Mouse (Mus musculus): ENCODE measurements around the gene Fam24b. TPM values are rescaled to one million over a fixed set of nuclear protein-coding genes. Genes with fewer than 3 reads are reported as not detected.
A peak's percentile ranks its signal among the peaks of the same experiment; 100 is the strongest.

The Fam24b gene
- not detected in 2 replicates for polyA plus RNA-seq (2015; fragmentation: Nextera tagmentation; extraction: Ambion mirVana)

GRCm38 (mm10) chr7:131329416-131329815, at the start of gene Fam24b:
TSS of gene Fam24b (minus strand) at chr7:131329516.
- H3K27me3 ChIP-seq (replicated peaks; ENCODE audit: control insufficient read depth, insufficient read depth, low read length): no peaks in the 10 kb centered on the region
- no peak within 1 kb of the TSS for H3K4me2 ChIP-seq (ENCODE audit: low read length)
- H3K4me1 ChIP-seq (replicated peaks; ENCODE audit: control insufficient read depth, insufficient read depth, low read length): no peaks in the 10 kb centered on the region
- H3K27ac ChIP-seq (ENCODE audit: low read length): no peak within 1 kb of the TSS
- H3K9me3 ChIP-seq (ENCODE audit: control insufficient read depth, low read length): no peaks in the 10 kb centered on the region
- no peak within 1 kb of the TSS for H3K9ac ChIP-seq (replicated peaks; ENCODE audit: low read depth, low read length)
- no peak within 1 kb of the TSS for H3K4me3 ChIP-seq (replicated peaks; ENCODE audit: low read length)
- 91% methylated on average over 5 of the region's 5 CpGs for WGBS
- H3K36me3 ChIP-seq (ENCODE audit: control insufficient read depth, insufficient read depth): no peaks in the 10 kb centered on the region
- ATAC-seq: no peak

- H3K4me1 ChIP-seq (replicated peaks; ENCODE audit: control insufficient read depth, insufficient read depth, low read length): peaks cover 6% of the 10 kb centered on the region; the same call in 1 of the 2 replicates
- no peak overlapping the region for H3K9ac ChIP-seq (replicated peaks; ENCODE audit: low read depth, low read length)
- peak overlapping the region; percentile 91 for H3K4me3 ChIP-seq (replicated peaks; ENCODE audit: low read length)
- H3K9me3 ChIP-seq (ENCODE audit: control insufficient read depth, low read length): no peaks in the 10 kb centered on the region
- no peak for ATAC-seq
- H3K4me2 ChIP-seq (ENCODE audit: low read length): peak overlapping the region; percentile 92
- H3K27ac ChIP-seq (ENCODE audit: low read length): no peak overlapping the region
- no peaks in the 10 kb centered on the region for H3K36me3 ChIP-seq (ENCODE audit: control insufficient read depth, insufficient read depth)
- no peaks in the 10 kb centered on the region for H3K27me3 ChIP-seq (replicated peaks; ENCODE audit: control insufficient read depth, insufficient read depth, low read length)
- WGBS: 75% methylated on average over 9 of the region's 9 CpGs
These were observed 42.8 kb upstream of the Fam24b start for GRCm38 (mm10) chr7:131371880-131372651.

- no peak; the same call in 1 of the 2 replicates for ATAC-seq
- Histone ChIP-seq H3K4me3 (replicated peaks; ENCODE audit: low read length) (peak overlapping the region; percentile 91), H3K36me3 (ENCODE audit: control insufficient read depth, insufficient read depth) (no peaks in the 10 kb centered on the region), H3K27me3 (replicated peaks; ENCODE audit: control insufficient read depth, insufficient read depth, low read length) (no peaks in the 10 kb centered on the region), H3K4me1 (replicated peaks; ENCODE audit: control insufficient read depth, insufficient read depth, low read length) (peaks cover 6% of the 10 kb centered on the region; the same call in 1 of the 2 replicates), H3K4me2 (ENCODE audit: low read length) (peak overlapping the region; percentile 92), H3K27ac (ENCODE audit: low read length) (peak overlapping the region; percentile 80), H3K9ac (replicated peaks; ENCODE audit: low read depth, low read length) (peak overlapping the region; percentile 98), H3K9me3 (ENCODE audit: control insufficient read depth, low read length) (no peaks in the 10 kb centered on the region)
- WGBS: 5% methylated on average over 9 of the region's 9 CpGs
These were observed 42.1 kb upstream of the Fam24b start for GRCm38 (mm10) chr7:131371470-131371860.

- ATAC-seq: peak; percentile 95
- Histone ChIP-seq H3K9me3 (ENCODE audit: control insufficient read depth, low read length) (no peaks in the 10 kb centered on the region), H3K4me1 (replicated peaks; ENCODE audit: control insufficient read depth, insufficient read depth, low read length) (peaks cover 6% of the 10 kb centered on the region; the same call in 1 of the 2 replicates), H3K9ac (replicated peaks; ENCODE audit: low read depth, low read length) (peak within 1 kb of the TSS; percentile 98), H3K27ac (ENCODE audit: low read length) (peak within 1 kb of the TSS; percentile 80), H3K36me3 (ENCODE audit: control insufficient read depth, insufficient read depth) (no peaks in the 10 kb centered on the region), H3K27me3 (replicated peaks; ENCODE audit: control insufficient read depth, insufficient read depth, low read length) (no peaks in the 10 kb centered on the region), H3K4me2 (ENCODE audit: low read length) (peak within 1 kb of the TSS; percentile 92), H3K4me3 (replicated peaks; ENCODE audit: low read length) (peak within 1 kb of the TSS; percentile 91)
- WGBS: 6% methylated on average over 47 of the region's 47 CpGs
These were observed 41.5 kb upstream of the Fam24b start, which contains the start of gene Pstk for GRCm38 (mm10) chr7:131370648-131371469. TSS of gene Pstk (plus strand) at chr7:131371141.

GRCm38 (mm10) chr7:131364131-131364530, 34.8 kb upstream of the Fam24b start:
- H3K36me3 ChIP-seq (ENCODE audit: control insufficient read depth, insufficient read depth): no peaks in the 10 kb centered on the region
- H3K4me2 ChIP-seq (ENCODE audit: low read length): no peak overlapping the region
- H3K4me1 ChIP-seq (replicated peaks; ENCODE audit: control insufficient read depth, insufficient read depth, low read length): peaks cover 15% of the 10 kb centered on the region
- no peak for ATAC-seq
- no peaks in the 10 kb centered on the region for H3K27me3 ChIP-seq (replicated peaks; ENCODE audit: control insufficient read depth, insufficient read depth, low read length)
- no peaks in the 10 kb centered on the region for H3K9me3 ChIP-seq (ENCODE audit: control insufficient read depth, low read length)
- no peak overlapping the region for H3K27ac ChIP-seq (ENCODE audit: low read length)
- H3K4me3 ChIP-seq (replicated peaks; ENCODE audit: low read length): no peak overlapping the region
- no peak overlapping the region for H3K9ac ChIP-seq (replicated peaks; ENCODE audit: low read depth, low read length)
- 95% methylated on average over 8 of the region's 8 CpGs for WGBS

- Histone ChIP-seq H3K4me3 (replicated peaks; ENCODE audit: low read length) (peak within 1 kb of the TSS; percentile 72), H3K9ac (replicated peaks; ENCODE audit: low read depth, low read length) (peak within 1 kb of the TSS; percentile 83), H3K9me3 (ENCODE audit: control insufficient read depth, low read length) (no peaks in the 10 kb centered on the region), H3K27me3 (replicated peaks; ENCODE audit: control insufficient read depth, insufficient read depth, low read length) (no peaks in the 10 kb centered on the region), H3K4me1 (replicated peaks; ENCODE audit: control insufficient read depth, insufficient read depth, low read length) (peaks cover 15% of the 10 kb centered on the region), H3K27ac (ENCODE audit: low read length) (peak within 1 kb of the TSS; percentile 78), H3K36me3 (ENCODE audit: control insufficient read depth, insufficient read depth) (peaks cover 2% of the 10 kb centered on the region; the same call in 1 of the 2 replicates), H3K4me2 (ENCODE audit: low read length) (peak within 1 kb of the TSS; percentile 89)
- WGBS: under 1% methylated on average over 55 of the region's 55 CpGs
- peak; percentile 98 for ATAC-seq
These were observed 33.4 kb upstream of the Fam24b start, which contains the start of gene 2310057M21Rik for GRCm38 (mm10) chr7:131362615-131363300. TSS of gene 2310057M21Rik (minus strand) at chr7:131362759.

GRCm38 (mm10) chr7:131362269-131362614, 32.9 kb upstream of the Fam24b start:
- WGBS: under 1% methylated on average over 35 of the region's 35 CpGs
- peak overlapping the region; percentile 72 for H3K4me3 ChIP-seq (replicated peaks; ENCODE audit: low read length)
- ATAC-seq: peak; percentile 82

GRCm38 (mm10) chr7:131356105-131356504, 26.8 kb upstream of the Fam24b start:
- 94% methylated on average over 13 of the region's 13 CpGs for WGBS
- peaks cover 19% of the 10 kb centered on the region for H3K36me3 ChIP-seq (ENCODE audit: control insufficient read depth, insufficient read depth)
- no peak overlapping the region for H3K9ac ChIP-seq (replicated peaks; ENCODE audit: low read depth, low read length)
- no peaks in the 10 kb centered on the region for H3K27me3 ChIP-seq (replicated peaks; ENCODE audit: control insufficient read depth, insufficient read depth, low read length)
- no peaks in the 10 kb centered on the region for H3K9me3 ChIP-seq (ENCODE audit: control insufficient read depth, low read length)
- H3K4me3 ChIP-seq (replicated peaks; ENCODE audit: low read length): no peak overlapping the region
- H3K4me2 ChIP-seq (ENCODE audit: low read length): no peak overlapping the region
- H3K4me1 ChIP-seq (replicated peaks; ENCODE audit: control insufficient read depth, insufficient read depth, low read length): 0 out of 2 replicates have a peak, but pooled peaks cover 2% of the 10 kb centered on the region
- H3K27ac ChIP-seq (ENCODE audit: low read length): no peak overlapping the region
- no peak for ATAC-seq

More at GRCm38 (mm10) chr7:131362269-131362614, 32.9 kb upstream of the Fam24b start:
- Histone ChIP-seq H3K27me3 (replicated peaks; ENCODE audit: control insufficient read depth, insufficient read depth, low read length) (no peaks in the 10 kb centered on the region), H3K9me3 (ENCODE audit: control insufficient read depth, low read length) (no peaks in the 10 kb centered on the region), H3K4me1 (replicated peaks; ENCODE audit: control insufficient read depth, insufficient read depth, low read length) (peaks cover 15% of the 10 kb centered on the region), H3K9ac (replicated peaks; ENCODE audit: low read depth, low read length) (peak overlapping the region; percentile 83), H3K27ac (ENCODE audit: low read length) (peak overlapping the region; percentile 72), H3K36me3 (ENCODE audit: control insufficient read depth, insufficient read depth) (peaks cover 4% of the 10 kb centered on the region; the same call in 1 of the 2 replicates), H3K4me2 (ENCODE audit: low read length) (peak overlapping the region; percentile 89)
